Mouse (Mus musculus): Measurements from ENCODE around the gene Olfr554. TPM values are rescaled to one million over a fixed set of nuclear protein-coding genes. Genes with fewer than 3 reads are reported as not detected.
"Not testable (repeated sequence)": the region's sequence is repeated elsewhere in the genome, so short reads cannot be mapped to it uniquely, and the experiment has no call there.

Olfr554 gene
- not detected in 2 replicates for polyA plus RNA-seq (2016; fragmentation: Nextera tagmentation; extraction: Ambion mirVana)

DNA sequence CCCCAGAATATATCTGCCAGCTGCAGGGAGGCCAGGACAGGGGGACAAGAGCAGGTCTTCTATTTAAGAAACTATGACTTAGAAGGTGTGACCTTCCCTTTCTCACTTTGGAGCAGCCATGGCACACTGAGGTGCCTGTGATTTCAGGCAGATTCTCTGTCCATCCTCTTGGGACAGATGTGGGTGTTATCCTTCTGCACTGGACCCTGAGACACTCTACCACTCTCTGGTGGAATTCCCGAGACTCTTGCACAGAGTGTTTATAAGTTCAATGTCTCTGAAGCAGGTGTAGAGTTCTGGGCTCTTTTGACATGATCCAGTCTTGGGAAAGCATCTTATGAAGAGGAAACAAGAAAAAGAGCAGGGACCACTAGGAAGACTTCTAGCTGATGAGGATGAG, at the start of gene Olfr554:
Gene Olfr554, plus strand, starts transcription at position 301 of the 400 bp plus-strand sequence.
- H3K9me3 ChIP-seq: no peaks in the 10 kb centered on the region
- H3K27ac ChIP-seq: no peak within 1 kb of the TSS
- no peaks in the 10 kb centered on the region for H3K36me3 ChIP-seq
- no peak for ATAC-seq (ENCODE audit: insufficient number of reproducible peaks, insufficient read depth, low FRiP score, low TSS enrichment, low read depth)
- no peaks in the 10 kb centered on the region for H3K27me3 ChIP-seq
- H3K4me1 ChIP-seq (replicated peaks): no peaks in the 10 kb centered on the region
- H3K4me3 ChIP-seq (replicated peaks): no peak within 1 kb of the TSS
- H3K4me2 ChIP-seq: no peak within 1 kb of the TSS
- no peak within 1 kb of the TSS for H3K9ac ChIP-seq (replicated peaks)
- WGBS: 83% methylated on average over 1 of the region's 1 CpGs

DNA sequence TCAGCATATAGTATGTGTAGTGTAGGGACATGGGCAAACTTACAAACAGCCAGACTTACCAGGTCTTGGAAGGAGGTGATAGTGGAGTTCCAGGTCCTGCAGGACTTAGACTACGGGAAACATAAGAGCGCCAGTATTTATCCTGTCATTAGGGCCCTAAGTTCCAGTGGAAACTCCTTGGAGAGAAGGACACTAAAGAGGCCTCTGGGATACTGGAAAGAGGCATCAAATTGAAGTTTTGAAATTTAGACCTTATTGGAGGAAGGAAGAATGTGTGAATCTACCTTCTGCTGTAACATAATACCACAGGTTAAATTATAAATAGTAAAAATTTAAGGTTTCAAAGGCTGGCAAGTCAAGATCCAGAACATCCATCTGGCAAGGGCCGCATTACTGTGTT, 46.4 kb upstream of the Olfr554 start, which contains the start of gene Olfr551:
Gene Olfr551, minus strand, starts transcription at position 101 of the 400 bp plus-strand sequence.
- H3K4me3 ChIP-seq (replicated peaks): no peak within 1 kb of the TSS
- ATAC-seq (ENCODE audit: insufficient number of reproducible peaks, insufficient read depth, low FRiP score, low TSS enrichment, low read depth): no peak
- H3K9me3 ChIP-seq: no peaks in the 10 kb centered on the region
- no peak within 1 kb of the TSS for H3K9ac ChIP-seq (replicated peaks)
- 90% methylated on average over 3 of the region's 3 CpGs for WGBS
- H3K4me2 ChIP-seq: no peak within 1 kb of the TSS
- H3K27ac ChIP-seq: no peak within 1 kb of the TSS
- H3K36me3 ChIP-seq: no peaks in the 10 kb centered on the region
- H3K4me1 ChIP-seq (replicated peaks): no peaks in the 10 kb centered on the region
- no peaks in the 10 kb centered on the region for H3K27me3 ChIP-seq

DNA sequence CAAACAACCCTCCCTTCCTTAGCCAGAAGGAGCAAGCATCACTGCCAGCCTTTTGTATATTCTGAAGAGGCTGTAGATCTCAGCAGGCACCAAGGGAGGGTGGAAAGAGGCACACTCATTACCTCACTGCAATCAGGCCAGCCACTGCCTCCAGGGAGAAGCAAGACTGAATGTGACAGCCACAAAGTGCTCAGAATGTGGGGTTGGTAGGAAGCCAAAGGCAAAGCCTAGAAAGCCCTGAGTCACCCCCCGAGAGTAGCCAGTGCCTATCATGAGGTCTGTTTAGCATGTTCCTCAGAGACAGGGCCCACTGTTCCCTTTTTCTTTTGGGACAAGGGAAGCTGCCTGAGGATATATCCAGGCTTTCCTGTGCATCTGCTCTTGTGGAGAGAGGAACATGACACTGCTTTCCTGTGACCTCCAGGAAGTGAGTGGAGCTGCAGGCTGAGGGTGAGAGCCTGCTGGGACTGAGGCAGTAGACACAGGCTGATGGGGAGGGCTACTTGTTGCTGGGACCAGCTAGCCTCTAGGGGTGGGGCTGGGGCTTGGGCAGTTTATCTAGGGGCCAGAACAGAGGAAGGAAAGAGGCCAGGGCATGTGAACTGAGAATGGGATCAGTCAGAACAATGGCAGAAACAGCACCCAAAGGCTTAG, 40.7 kb upstream of the Olfr554 start, which contains the start of gene Olfr552:
Gene Olfr552, plus strand, starts transcription at position 393 of the 654 bp plus-strand sequence.
- no peak for ATAC-seq (ENCODE audit: insufficient number of reproducible peaks, insufficient read depth, low FRiP score, low TSS enrichment, low read depth)
- WGBS: 75% methylated on average over 1 of the region's 1 CpGs
- no peak within 1 kb of the TSS for H3K27ac ChIP-seq
- H3K4me1 ChIP-seq (replicated peaks): no peaks in the 10 kb centered on the region
- no peaks in the 10 kb centered on the region for H3K36me3 ChIP-seq
- H3K9ac ChIP-seq (replicated peaks): no peak within 1 kb of the TSS
- H3K4me2 ChIP-seq: no peak within 1 kb of the TSS
- no peaks in the 10 kb centered on the region for H3K9me3 ChIP-seq
- H3K27me3 ChIP-seq: no peaks in the 10 kb centered on the region
- H3K4me3 ChIP-seq (replicated peaks): no peak within 1 kb of the TSS

DNA sequence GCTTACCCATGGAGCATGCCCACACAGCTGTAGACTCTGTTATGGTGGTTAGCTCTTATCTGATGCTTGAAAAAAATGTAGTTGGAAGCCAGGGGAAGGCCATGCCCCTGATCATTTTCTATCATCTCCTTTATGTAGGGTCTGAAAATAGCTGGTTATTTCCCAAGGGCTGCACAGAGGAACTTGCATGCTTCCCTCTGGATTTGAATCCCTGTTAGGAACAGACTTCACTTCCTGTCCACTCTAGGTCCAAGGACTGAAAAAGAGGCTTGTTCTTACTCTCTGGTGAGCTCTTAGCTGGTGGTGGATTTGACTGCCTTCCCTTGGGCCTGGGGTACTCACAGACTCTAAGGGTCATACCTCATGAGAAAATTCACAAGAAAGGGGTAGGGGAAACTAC, 20.1 kb upstream of the Olfr554 start, which contains the start of gene Olfr553:
Gene Olfr553, minus strand, starts transcription at position 101 of the 400 bp plus-strand sequence.
- Histone ChIP-seq H3K36me3 (no peaks in the 10 kb centered on the region), H3K9ac (replicated peaks) (no peak within 1 kb of the TSS), H3K4me2 (no peak within 1 kb of the TSS), H3K4me1 (replicated peaks) (no peaks in the 10 kb centered on the region), H3K9me3 (0 out of 2 replicates have a peak, but pooled peaks cover 4% of the 10 kb centered on the region), H3K27me3 (no peaks in the 10 kb centered on the region), H3K27ac (no peak within 1 kb of the TSS), H3K4me3 (replicated peaks) (no peak within 1 kb of the TSS)
- no peak for ATAC-seq (ENCODE audit: insufficient number of reproducible peaks, insufficient read depth, low FRiP score, low TSS enrichment, low read depth)

DNA sequence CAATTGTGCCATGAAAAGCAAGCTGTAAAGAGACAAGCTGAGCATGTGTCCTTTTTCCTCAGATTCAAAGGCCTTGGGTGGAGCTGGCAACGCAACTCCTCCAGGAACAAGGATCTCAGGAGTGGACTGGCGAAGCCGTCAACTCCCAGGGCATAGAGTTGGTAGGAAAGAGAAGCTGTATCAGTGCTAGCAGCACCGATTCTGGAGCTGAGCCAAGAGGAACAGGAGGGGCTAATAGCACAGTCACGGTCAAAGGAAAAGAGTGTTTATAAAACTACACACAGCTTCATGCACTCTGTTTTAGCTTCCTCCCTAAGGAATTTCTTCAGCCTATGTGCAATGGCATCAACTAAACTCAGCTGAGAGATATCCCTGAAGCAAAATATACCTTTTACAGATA, 18.6 kb upstream of the Olfr554 start:
- Histone ChIP-seq H3K9ac (replicated peaks) (no peak overlapping the region), H3K9me3 (0 out of 2 replicates have a peak, but pooled peaks cover 4% of the 10 kb centered on the region), H3K4me3 (replicated peaks) (no peak overlapping the region), H3K27ac (no peak overlapping the region), H3K4me2 (no peak overlapping the region), H3K36me3 (no peaks in the 10 kb centered on the region), H3K4me1 (replicated peaks) (no peaks in the 10 kb centered on the region), H3K27me3 (no peaks in the 10 kb centered on the region)
- WGBS: 66% methylated on average over 5 of the region's 5 CpGs
- no peak; the same call in 1 of the 2 replicates for ATAC-seq (ENCODE audit: insufficient number of reproducible peaks, insufficient read depth, low FRiP score, low TSS enrichment, low read depth)

DNA sequence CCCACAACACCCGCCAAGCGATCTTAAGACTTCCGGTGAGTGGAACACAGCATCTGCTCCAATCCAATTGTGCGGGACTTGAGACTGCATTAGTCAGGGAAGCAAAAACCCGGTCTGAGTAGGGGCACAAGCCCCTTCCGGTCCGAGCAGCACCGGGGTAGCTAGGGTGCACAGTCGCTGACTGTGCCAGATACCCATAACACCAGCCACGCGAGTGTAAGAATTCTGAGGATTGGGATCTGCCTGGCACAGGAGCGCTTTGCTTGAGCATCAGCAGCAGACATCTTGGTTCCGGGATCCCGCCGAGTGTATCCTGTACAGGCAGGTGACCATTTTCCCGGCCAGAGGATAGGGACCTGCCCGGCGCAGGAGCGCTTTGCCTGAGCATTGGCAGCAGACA, 17.9 kb upstream of the Olfr554 start:
- H3K4me2 ChIP-seq; H3K4me1 ChIP-seq (replicated peaks); H3K27ac ChIP-seq; H3K27me3 ChIP-seq; H3K9me3 ChIP-seq; H3K9ac ChIP-seq (replicated peaks); H3K4me3 ChIP-seq (replicated peaks); ATAC-seq (ENCODE audit: insufficient number of reproducible peaks, insufficient read depth, low FRiP score, low TSS enrichment, low read depth); H3K36me3 ChIP-seq: not testable (repeated sequence)
- 91% methylated on average over 19 of the region's 19 CpGs for WGBS

DNA sequence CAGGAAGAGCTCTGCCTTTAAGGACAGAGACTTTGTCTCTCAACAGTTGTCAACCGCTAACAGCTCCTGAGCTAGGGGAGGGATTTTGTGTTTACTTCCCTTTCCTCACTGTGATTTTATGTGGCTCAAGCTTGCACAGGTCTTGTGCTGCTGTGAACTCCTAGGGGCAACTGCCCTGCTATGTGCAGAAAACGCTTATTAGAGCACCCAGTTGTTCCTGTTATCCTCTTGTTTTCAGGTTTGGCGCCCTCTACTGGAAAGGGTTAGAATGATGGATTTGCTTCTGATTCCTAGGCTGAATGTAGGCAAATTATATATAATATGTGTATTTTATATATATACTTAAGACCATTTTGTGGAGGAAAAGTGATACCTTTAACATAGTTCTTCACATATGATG, 1.6 kb upstream of the Olfr554 start:
- Histone ChIP-seq H3K9me3 (no peaks in the 10 kb centered on the region), H3K4me3 (replicated peaks) (no peak overlapping the region), H3K36me3 (no peaks in the 10 kb centered on the region), H3K4me2 (no peak overlapping the region), H3K9ac (replicated peaks) (no peak overlapping the region), H3K27ac (no peak overlapping the region), H3K4me1 (replicated peaks) (no peaks in the 10 kb centered on the region), H3K27me3 (no peaks in the 10 kb centered on the region)
- no peak for ATAC-seq (ENCODE audit: insufficient number of reproducible peaks, insufficient read depth, low FRiP score, low TSS enrichment, low read depth)
- 28% methylated on average over 3 of the region's 3 CpGs for WGBS

DNA sequence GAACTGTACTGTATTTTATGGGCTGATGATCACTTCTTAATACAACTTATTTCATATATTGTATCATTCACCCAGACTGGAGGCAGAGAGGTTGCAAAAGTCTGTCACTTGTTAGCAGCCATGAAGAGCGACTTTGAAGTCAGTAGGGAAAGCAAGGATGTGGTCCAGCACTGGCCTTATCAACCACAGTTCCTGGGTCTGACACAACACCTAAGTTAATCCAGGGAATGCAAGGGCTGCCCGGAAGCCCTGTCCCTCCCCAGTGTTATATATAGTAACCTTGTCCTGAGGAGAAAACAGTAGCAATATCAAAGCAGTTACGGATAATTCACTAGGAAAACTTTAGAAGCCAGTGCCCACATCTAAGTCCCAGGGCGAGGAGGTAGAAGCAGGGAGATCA, 6.7 kb downstream of the Olfr554 start:
- WGBS: 85% methylated on average over 4 of the region's 4 CpGs

DNA sequence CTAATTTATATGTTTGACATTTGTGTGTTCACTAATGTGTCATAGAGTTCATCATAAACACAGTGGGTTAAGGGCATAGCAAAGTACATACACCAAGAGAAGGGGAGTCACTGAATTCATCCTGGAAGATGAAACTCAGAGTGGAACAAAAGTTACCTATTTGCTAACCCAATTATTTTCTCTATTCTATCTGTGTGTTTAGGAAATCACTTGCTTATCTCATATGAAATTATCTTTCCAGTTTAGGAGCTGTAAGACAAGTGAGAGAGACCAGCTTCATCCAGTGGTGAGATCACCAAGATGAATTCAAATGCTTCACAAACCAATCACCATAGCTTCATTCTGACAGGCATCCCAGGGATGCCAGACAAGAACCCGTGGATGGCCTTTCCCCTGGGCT, 20.3 kb downstream of the Olfr554 start, which contains the start of gene Olfr555:
Gene Olfr555, plus strand, starts transcription at position 301 of the 400 bp plus-strand sequence.
- no peak for ATAC-seq (ENCODE audit: insufficient number of reproducible peaks, insufficient read depth, low FRiP score, low TSS enrichment, low read depth)
- Histone ChIP-seq H3K4me2 (no peak within 1 kb of the TSS), H3K9me3 (no peaks in the 10 kb centered on the region), H3K36me3 (no peaks in the 10 kb centered on the region), H3K27me3 (no peaks in the 10 kb centered on the region), H3K4me3 (replicated peaks) (no peak within 1 kb of the TSS), H3K27ac (no peak within 1 kb of the TSS), H3K4me1 (replicated peaks) (no peaks in the 10 kb centered on the region), H3K9ac (replicated peaks) (no peak within 1 kb of the TSS)
- WGBS: 69% methylated on average over 1 of the region's 1 CpGs

More for the DNA sequence above, 6.7 kb downstream of the Olfr554 start:
- H3K27ac ChIP-seq; H3K36me3 ChIP-seq; H3K27me3 ChIP-seq; H3K4me1 ChIP-seq (replicated peaks); H3K4me2 ChIP-seq; ATAC-seq (ENCODE audit: insufficient number of reproducible peaks, insufficient read depth, low FRiP score, low TSS enrichment, low read depth); H3K9ac ChIP-seq (replicated peaks); H3K4me3 ChIP-seq (replicated peaks); H3K9me3 ChIP-seq: not testable (repeated sequence)

DNA sequence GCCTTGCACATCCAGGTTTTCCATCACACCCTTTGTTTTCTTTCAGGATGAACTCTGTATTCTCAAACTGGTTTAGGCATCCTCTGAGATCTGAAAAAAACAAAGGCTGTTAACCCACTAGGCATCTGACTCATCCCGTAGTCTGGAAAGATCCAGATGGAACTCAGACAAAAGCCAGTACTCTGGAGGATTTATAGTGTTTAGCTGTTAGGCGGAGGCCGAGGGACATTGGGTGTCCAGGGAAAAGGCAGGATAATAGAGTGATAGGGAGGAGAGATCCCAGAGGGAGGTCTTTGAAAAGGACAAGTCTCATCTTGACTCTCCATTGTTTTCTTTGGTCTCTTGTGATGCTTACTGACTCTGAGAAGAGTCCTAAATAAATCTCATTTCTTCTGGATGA, 26.4 kb downstream of the Olfr554 start, which contains the start of gene Olfr556:
Gene Olfr556, plus strand, starts transcription at position 301 of the 400 bp plus-strand sequence.
- Histone ChIP-seq H3K4me1 (replicated peaks) (no peaks in the 10 kb centered on the region), H3K27ac (no peak within 1 kb of the TSS), H3K4me3 (replicated peaks) (no peak within 1 kb of the TSS), H3K27me3 (no peaks in the 10 kb centered on the region), H3K4me2 (no peak within 1 kb of the TSS), H3K36me3 (no peaks in the 10 kb centered on the region), H3K9me3 (no peaks in the 10 kb centered on the region), H3K9ac (replicated peaks) (no peak within 1 kb of the TSS)
- ATAC-seq (ENCODE audit: insufficient number of reproducible peaks, insufficient read depth, low FRiP score, low TSS enrichment, low read depth): no peak
- 65% methylated on average over 3 of the region's 3 CpGs for WGBS

DNA sequence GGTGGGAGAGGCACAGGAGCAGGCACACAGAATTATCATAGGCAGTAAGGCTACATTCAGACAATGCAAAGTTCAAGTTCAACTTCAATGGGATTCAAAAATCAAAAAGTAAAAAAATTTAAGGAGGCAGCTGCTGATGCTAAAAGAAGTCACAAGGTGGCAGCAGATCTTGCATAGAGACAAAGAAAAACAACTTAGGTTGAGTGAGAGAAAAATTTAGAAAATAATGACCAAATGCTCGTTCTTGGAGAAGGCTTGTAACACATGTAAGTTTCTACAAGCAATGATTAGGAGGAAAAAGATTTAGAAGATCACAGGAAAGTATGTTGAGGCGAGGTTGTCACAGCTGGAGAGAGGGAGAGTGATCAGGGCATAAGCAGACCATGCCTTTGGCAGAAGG, 27.1 kb downstream of the Olfr554 start:
- Histone ChIP-seq H3K27me3 (no peaks in the 10 kb centered on the region), H3K4me1 (replicated peaks) (no peaks in the 10 kb centered on the region), H3K36me3 (no peaks in the 10 kb centered on the region), H3K4me2 (no peak overlapping the region), H3K4me3 (replicated peaks) (no peak overlapping the region), H3K9ac (replicated peaks) (no peak overlapping the region), H3K9me3 (no peaks in the 10 kb centered on the region), H3K27ac (no peak overlapping the region)
- no peak for ATAC-seq (ENCODE audit: insufficient number of reproducible peaks, insufficient read depth, low FRiP score, low TSS enrichment, low read depth)
- WGBS: 48% methylated on average over 2 of the region's 2 CpGs

DNA sequence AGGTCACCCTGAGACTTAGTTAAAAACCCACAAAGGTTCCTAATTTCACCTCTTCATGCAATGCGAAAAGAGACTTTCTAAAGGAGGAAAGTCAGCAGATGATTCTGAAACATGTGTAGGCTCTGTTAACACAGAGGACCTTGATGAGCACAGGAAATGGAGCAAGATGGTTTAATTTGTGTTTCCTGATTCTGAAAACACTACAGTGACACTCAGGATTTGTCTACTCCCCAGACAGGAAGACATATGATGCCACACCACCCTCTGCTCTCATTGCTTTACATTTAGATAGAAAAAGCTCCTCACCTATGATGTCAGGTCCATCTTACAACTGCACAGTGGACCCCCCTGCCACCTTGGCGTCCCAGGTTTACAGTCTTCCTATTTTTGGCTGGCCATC, 38.0 kb downstream of the Olfr554 start:
- H3K4me3 ChIP-seq (replicated peaks): no peak overlapping the region
- H3K27ac ChIP-seq: no peak overlapping the region
- H3K4me2 ChIP-seq: no peak overlapping the region
- no peak for ATAC-seq (ENCODE audit: insufficient number of reproducible peaks, insufficient read depth, low FRiP score, low TSS enrichment, low read depth)
- H3K36me3 ChIP-seq: peaks cover 5% of the 10 kb centered on the region; the same call in 1 of the 2 replicates
- no peak overlapping the region for H3K9ac ChIP-seq (replicated peaks)
- H3K27me3 ChIP-seq: no peaks in the 10 kb centered on the region
- H3K4me1 ChIP-seq (replicated peaks): no peaks in the 10 kb centered on the region
- 85% methylated on average over 2 of the region's 2 CpGs for WGBS
- H3K9me3 ChIP-seq: no peaks in the 10 kb centered on the region

Measured in limb, embryonic 12.5 days (tissue).